Mouse (Mus musculus) retina, postnatal 1 day (tissue): ENCODE measurements around the gene Nadsyn1.

Experiments
- DNase-seq: peaks from one replicate; pipeline ENCODE4 v3.0.0-alpha.2; 2012

Nadsyn1 gene

GRCm38 (mm10) chr7:143801195-143802065, 21.2 kb downstream of the Nadsyn1 start:
- DNase-seq: no peak

DNA sequence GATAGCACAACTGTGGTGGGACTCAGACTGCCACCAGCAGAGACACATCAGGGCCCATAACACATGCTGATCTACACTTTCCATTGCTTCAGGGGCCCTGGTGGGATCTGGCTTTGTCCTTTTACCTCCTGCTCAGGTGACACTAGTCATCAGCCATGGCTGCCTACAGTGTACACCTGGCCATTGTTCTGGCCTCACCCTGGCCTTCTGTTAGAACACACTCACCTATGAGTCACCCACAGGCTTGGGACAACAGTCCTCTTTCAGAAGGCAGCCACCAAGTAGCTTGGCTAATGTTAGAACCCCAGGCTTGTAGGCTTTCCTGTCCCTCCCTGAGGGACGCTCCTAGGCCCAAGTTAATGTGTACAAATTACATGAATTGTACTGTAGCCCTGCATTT, 21.9 kb downstream of the Nadsyn1 start:
- DNase-seq: no peak

DNA sequence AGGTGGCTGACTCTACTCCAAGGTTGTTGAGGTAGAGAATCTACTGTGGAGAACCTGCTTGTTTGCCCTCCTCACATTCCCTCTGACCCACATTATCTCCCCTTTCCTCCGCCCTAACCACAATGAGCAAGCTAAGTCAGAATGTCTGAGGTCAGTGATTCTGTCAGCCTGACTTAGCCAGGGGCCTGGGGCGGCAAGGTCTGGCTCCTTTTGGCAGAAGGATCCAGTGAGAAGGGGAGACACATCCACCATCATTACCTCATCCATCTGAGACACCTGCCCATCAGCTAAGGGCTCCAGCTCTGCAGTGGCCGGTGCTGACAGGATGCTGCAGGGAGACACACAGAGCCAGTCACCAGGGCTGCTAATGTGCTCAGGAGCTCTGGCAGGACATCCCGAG, 23.9 kb downstream of the Nadsyn1 start:
- DNase-seq: no peak

- peak; percentile 55 for DNase-seq
These were observed 29.5 kb downstream of the Nadsyn1 start for GRCm38 (mm10) chr7:143793121-143793520.

DNA sequence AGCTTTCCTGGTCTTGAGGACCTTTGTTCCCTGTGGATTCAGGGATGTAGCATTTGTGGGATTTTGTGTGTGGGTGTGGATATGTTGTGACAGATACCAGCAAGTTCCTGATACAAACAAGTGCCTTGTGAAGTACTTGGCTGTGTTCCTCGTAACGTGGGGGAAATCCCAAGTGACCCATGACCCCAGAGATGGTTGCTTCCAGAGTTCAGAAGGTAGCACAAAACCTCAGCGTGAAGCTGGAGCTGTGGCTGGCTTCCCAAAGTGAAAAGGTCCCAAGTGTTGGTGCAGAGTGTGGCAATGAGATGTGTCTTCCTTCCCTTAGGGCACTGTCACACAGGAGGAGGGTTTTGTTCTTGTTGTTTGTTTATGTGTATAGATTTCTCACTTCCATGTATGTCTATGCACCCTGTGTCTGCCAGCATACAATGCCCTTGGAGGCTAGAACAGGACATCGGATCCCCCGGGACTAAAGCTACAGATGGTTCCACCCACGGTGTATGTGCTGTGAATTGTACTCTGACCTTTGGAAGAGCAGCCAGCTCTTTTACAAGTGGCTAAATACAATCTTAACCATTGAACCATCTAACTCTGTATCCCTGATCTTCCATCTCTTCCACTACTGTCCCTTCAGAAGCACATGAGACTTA, 30.2 kb downstream of the Nadsyn1 start:
- no peak for DNase-seq

DNA sequence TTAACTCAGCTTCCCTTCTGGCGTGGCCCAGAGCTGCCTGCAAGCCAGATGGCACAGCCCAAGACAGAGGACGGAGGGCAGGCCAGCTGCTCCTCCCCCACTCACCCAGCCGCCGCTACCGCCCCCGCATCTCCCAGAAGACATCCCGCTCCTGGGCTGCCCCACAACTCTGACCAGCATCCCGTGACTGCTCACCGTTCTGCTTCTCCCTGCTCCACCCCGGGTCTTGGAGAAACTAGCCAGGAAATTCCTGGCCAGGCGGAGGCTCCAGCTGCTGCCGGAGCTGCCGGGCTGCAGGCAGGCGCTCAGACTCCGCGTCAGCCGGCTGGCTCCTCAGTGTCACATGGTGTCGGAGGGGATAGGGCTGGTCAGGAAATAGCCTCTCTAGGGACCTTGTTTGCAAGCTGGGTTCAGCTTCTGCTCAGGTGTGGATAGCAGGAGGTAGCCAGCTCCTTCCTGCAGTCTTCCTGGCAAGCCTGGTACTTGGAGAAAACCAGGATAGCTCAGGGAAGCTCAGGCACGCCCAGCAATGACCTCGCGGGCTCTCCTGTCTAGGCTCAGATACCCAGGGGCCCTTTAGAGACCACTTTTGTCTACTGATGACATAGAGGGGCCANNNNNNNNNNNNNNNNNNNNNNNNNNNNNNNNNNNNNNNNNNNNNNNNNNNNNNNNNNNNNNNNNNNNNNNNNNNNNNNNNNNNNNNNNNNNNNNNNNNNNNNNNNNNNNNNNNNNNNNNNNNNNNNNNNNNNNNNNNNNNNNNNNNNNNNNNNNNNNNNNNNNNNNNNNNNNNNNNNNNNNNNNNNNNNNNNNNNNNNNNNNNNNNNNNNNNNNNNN, 38.4 kb downstream of the Nadsyn1 start, which contains the start of gene Mrgpre:
Gene Mrgpre (minus strand): TSS at position 505 of the 834 bp plus-strand sequence.
- DNase-seq: peak; percentile 89

GRCm38 (mm10) chr7:143783378-143783995, 39.2 kb downstream of the Nadsyn1 start:
- no peak for DNase-seq

DNA sequence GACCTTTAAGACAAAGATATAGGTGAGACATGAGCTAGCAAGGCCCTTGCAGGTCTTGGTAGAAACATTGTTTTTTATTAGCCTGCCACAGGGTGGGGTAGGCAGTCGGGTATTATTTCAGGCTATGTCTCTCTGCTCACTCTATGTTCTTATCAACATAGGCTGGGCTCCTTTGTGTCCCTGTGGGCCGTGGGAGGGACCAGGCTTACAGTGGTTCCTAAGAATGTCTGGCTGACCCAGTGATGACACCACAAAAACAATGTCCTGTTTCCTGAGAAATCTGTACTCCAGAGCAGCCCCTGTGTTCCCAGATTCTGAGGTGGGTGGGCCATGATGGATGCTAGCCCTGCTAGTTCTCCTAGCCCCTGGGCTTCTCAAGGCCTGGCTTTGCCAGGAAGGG, 45.3 kb downstream of the Nadsyn1 start:
- no peak for DNase-seq

DNA sequence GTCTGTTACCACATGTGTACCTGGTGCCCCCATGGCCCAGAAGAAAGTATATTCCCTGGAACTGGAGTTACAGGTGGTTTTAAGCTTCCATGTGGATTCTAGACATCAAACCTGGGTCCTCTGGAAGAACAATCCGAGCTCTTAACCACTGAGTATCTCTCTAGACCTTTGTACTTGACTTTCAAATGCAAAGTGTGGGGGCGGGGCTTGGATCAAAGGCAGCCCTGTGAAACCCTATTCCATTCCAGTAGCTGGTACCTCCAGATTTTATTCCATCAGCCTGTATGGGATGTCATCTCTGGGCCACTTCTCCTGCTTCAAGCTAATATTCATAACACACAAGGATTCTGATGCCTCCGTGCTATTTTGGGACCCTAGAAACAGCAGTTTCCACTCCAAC, 46.5 kb downstream of the Nadsyn1 start:
- DNase-seq: no peak

GRCm38 (mm10) chr7:143769461-143769860, 53.2 kb downstream of the Nadsyn1 start:
- no peak for DNase-seq

DNA sequence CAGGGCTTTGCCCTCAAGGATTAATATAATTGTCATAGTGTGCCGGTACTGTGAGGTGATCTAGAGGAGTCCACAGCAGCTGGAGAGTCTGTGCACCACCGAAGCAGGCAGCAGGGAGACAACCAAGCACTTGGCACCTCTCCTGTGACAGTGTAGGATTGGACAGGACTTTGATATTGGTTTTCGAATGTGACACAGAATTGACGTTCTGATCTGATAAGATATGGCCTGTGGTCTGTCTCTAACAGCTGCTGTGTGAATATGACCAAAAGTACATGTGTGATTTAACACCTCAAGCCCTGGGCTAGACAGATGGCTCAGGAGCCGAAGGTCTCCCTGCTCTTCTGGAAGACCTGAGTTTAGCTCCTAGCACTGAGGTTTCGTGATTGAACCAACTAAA, 54.4 kb downstream of the Nadsyn1 start:
- no peak for DNase-seq

- DNase-seq: no peak
These were observed 55.8 kb downstream of the Nadsyn1 start, which contains the start of gene Mrgprg for GRCm38 (mm10) chr7:143766893-143767292. Gene Mrgprg (minus strand): TSS chr7:143766993.

DNA sequence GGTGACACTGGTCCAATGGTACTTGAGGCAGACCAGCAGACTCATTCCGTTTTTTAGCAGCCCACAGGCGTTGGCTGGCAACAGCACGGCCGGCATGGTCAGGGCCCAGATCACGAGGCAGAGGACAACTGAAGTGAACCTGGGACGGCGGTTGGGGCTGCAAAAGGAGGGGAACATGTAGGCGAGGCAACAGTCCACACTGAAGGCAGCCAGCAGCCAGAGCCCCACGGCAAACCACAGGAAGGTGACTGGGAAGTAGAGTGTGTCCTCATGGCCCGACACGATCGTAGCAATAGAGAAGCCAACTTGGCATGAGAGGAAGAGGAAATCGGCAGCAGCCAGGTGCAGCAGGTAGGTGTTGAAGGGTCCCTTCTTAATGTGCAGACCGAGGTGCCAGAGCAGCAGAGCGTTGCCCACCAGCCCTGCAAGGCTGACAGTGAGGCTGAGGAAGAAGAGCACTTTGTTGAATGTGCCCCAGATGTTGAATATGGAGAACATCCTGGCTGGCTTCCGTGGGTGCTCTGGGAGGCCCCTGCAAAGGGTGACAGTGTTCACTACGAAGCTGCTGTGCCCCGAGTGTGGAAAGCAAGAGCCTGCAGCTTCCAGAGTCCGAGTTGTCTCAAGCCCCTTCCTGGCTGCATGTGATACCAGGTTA, 57.6 kb downstream of the Nadsyn1 start:
- no peak for DNase-seq

- DNase-seq: peak; percentile 63
These were observed 58.9 kb downstream of the Nadsyn1 start for GRCm38 (mm10) chr7:143763794-143764193.

- DNase-seq: no peak
These were observed 63.7 kb downstream of the Nadsyn1 start for GRCm38 (mm10) chr7:143758956-143759355.

DNA sequence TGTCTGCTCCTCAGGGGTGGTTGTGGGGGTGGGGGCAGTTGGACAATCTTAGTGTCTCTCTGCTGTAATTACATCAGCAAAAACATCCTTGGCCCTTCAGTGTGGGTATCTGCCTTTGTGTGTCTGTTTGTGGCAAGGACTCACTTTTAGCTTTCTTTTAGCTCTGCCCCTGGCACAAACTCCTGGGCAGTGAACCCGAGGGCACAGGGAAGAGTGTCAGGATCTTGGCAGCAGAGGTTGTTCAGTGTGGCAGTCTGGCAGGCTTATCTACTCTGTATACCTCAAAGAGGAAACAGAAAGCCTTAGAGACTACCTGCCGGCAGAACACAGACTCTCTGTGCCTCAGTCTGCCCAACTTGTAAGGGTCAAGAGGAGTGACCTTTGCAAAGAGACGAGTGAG, 65.0 kb downstream of the Nadsyn1 start:
- no peak for DNase-seq

- DNase-seq: peak; percentile 91
These were observed 65.6 kb downstream of the Nadsyn1 start for GRCm38 (mm10) chr7:143757027-143757390.

DNA sequence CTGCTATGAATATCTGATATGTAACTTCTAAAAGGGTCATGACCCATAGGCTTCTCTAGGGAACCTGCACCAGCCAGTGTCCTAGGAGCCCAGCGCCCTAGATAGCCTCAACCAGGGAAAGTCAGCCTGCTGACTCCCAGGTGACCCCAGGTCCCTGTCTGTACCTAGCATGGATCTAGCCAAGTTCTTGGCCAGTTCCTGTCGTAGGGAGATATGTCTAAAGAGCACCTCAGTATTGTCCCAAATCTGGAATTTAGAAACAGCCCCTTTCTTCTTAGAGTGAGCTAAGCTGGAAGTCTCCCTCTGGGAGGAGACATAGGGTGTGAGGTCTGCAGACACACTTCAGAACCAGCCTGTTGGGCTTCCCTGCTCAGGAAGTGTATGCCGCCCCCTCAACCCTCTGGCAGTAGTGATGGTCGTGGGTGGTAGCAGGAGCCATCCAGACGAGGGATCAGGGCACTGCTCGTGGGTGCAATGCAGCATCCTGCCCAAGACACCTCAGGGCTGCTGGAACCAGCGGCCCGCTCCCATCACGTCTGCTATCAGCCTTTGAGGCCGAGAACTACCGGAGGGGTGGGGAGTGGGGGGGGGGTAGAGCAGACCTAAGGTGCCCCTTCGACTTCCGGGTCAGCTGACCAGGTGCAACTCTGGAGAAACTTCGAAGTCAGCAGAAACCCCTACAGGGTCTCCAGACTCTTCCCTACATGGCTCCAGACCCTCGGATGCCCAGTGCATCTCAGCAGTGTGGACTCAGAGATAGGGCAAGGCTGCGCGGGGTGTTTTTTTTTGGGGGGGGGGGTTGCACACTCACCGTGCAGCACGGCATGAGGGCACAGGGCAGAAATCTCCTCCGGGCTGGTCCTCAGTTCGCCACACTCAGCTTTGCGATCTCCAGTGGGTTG, 66.3 kb downstream of the Nadsyn1 start, which contains the start of gene Osbpl5:
Gene Osbpl5 (minus strand): TSS at position 861 of the 902 bp plus-strand sequence.
- DNase-seq: no peak

- DNase-seq: no peak
These were observed 67.1 kb downstream of the Nadsyn1 start for GRCm38 (mm10) chr7:143755357-143756124.
